Mouse (Mus musculus): ENCODE measurements around the gene Pde3a.

Gene Pde3a

GRCm38 (mm10) chr6:141331464-141331863, 82.4 kb downstream of the Pde3a start:
- DNase-seq: no peak

DNA sequence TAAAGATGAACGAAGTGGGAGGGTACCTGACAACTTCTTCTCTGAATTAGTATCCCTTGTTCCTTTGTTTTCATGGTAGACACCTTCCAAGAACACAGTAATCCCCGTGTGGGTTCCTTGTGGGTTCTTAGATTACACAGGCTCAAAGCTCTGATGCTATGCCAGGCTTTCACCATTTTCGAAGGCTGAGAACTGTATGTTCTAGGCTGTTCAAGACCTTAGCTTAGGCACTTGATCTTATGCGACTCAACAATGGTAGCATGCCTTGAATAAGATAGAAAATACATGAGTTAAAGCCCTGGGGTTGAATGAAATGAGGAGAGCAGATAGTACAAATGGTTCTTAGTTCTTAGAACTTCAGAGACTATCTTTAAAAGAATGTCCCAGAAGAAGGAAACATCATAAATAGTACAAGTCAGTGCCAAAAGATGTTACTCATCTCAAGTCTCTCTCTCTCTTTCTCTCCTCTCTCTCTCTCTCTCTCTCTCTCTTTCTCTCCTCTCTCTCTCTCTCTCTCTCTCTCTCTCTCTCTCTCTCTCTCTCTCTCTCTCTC, 83.6 kb downstream of the Pde3a start:
- no peak for DNase-seq

- DNase-seq: no peak
Observed at GRCm38 (mm10) chr6:141333245-141333644, 84.2 kb downstream of the Pde3a start.

- no peak for DNase-seq
Observed at GRCm38 (mm10) chr6:141335878-141336277, 86.8 kb downstream of the Pde3a start.

DNA sequence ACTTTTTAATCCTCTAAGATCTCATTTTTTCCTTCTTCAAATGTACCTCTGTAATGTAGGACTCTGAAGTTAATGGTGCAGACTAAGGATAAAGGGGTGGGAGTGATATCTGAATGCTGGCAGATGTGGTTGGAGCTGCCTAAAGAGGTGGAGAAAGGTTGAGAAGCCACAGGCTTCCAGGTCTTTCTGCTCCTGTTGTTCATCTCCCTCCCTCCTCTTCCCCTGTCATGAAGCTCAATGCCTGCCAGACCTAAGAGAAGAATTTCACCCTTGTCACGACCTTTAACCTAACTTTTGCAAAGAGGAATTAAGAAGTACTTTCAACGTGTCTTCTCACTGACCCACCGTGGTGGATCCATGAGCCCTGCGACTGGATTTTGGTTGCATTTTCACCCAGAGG, 87.4 kb downstream of the Pde3a start:
- no peak for DNase-seq

DNA sequence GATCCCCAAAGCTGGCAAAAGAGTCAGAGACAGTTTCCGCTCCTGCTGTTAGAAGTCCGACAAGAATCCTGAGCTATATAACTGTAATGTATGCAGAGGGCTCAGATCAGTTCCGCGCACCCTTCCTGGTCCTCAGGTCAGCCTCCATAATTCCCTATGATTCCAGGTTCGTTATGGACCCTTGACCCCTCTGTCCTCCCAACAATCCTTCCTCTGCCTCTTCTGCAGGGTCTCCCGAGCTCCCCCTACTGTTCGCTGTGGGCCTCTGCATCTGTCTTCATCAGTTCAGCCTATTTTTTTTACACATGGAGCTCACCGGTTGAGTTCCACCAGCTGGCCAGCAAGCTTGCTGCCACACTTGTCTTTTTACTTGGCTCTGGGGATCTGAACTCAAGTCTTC, 88.6 kb downstream of the Pde3a start:
- DNase-seq: no peak

DNA sequence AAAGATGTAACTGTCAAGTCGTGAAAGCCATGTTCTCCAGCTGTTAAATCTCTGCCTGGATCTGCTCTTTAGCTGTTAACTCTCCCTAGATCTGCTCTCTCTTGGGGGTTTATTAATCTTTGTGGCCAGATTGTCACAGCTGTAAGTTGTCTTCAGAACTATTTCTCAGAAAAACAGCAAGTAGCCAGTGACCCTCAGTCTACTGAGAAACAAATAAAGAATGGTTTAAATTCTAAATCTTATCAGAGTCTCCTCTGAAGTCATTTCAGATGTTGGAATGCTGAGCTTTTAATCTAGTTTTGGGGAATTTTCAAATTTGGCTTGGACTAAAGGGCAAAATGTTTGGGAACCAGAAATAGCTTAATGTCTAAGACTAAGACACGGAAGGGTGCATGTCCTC, 92.3 kb downstream of the Pde3a start:
- DNase-seq: no peak

DNA sequence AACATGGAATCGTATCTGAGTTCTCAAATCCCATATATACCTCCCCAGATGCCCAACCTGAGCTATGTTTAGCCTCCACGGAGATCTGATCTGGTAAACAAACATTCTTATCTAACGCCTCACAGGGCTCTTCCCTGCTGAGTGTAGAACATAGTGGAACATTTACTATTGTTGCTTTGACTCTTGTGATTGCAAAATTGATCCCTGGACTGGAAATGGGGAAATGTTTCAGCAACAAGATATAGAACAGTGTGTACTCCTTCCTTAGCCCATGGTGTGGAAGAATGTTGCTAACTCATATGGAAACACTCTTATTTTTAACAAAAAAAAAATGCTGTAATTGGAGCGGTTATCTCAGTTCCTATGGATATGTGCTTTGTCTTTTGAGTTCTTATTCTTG, 98.8 kb downstream of the Pde3a start:
- no peak for DNase-seq

DNA sequence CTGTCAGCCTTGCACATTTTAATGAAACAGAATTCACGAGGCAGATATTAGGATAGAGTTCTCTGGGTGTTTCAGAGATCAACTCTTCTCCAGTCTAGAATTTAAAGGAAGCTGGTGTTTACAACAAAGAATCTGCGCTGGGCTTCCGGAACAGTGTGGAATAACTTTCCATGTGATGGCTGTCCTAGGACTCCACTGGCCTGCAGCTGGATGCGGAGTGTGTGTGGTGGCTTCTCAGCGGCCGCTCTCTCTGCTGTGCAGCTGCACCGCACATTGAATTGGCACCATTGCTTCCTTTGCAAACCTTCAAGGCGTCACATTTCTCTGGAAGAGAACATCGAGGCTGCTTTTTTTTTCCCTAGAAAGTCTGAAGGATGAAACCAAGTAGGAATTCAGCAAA, 99.5 kb downstream of the Pde3a start:
- no peak for DNase-seq

GRCm38 (mm10) chr6:141350261-141350660, 101.2 kb downstream of the Pde3a start:
- DNase-seq: no peak

- DNase-seq: no peak
Observed at GRCm38 (mm10) chr6:141352277-141352676, 103.2 kb downstream of the Pde3a start.

DNA sequence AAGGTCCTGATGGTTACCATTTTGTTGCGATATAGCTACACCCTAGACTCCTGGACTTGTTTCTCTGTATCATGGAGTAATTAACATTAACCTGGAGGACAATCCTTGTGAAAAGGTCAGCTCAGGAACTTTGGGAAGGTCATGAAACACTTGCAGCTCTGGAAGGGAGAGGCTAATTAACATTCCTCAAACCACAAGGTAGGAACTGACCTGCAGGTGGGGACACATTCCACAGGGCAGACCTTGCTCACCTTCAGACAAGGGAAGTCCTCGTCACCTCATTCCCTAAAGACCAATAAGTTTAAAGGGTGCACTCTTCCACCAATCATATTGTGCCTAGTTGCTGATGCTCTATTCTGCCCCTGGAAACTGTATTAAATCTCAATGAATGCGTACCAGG, 114.6 kb downstream of the Pde3a start:
- DNase-seq: no peak

DNA sequence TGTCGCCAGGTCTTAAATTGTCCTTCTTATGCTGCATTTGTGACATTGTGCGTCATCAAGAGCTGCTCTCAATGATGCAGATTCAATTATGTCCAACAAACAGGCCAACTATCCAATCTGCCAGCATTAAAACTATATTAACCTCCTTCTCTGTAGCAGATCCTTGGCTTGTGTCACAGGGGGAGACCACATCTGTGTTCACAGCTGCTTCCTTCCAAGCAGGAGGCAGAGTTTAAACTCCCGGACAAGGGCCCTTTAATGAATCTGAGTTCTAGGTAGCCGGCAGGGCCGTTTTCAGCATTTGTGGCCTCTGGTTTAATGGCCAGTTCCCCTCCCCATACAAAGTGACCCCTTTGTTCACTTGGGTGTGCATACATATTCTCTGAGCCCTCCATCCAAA, 118.0 kb downstream of the Pde3a start:
- DNase-seq: no peak

- no peak for DNase-seq
Observed at GRCm38 (mm10) chr6:141372697-141373096, 123.6 kb downstream of the Pde3a start.

DNA sequence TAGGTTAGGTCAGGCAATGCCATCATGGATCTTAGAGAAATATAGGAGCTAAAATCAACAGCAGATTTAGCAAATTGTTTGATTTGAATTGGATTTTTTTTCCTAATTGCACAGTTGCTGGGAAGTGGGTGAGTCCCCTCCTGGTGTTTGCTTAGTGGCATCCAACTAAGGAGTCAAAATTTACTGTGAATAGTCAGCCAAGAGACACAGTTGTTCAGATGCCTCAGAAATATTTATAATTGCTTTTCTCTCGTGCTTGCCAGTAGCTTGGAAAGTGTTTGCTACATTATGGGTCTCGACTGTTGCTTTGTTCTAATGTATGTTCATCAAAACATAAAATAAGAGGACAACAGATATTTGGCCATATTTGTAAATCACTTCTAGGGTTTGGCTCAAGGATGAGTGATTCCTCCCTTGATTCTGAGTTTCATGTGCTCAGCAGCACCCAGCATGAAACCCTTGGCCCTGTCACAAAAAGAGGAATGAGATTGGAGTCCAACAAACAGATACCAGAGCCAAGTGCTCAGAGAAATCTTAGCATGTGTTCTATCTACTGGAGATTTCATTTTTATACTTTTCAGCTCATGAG, 125.5 kb downstream of the Pde3a start:
- DNase-seq: peak; percentile 21

DNA sequence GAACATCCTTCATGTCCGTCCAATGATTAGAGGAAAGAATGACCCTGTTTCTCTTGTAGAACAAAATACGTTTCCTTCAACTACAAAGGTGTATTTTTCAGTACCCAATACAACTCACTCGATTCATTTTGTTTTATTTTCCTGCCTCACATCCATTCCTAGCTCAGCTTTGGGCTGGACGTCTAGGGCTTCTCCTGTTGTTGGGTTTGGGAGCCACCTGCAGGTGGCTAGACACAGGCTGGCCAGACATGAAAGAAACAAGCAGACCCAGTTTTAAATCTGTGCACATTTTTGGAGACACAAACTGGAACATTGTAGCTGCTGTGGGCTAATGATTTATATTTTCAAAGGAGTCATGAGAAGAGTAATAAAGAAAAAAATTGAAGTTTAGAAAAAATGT, 126.1 kb downstream of the Pde3a start:
- no peak for DNase-seq

- no peak for DNase-seq
Observed at GRCm38 (mm10) chr6:141380927-141381326, 131.9 kb downstream of the Pde3a start.

DNA sequence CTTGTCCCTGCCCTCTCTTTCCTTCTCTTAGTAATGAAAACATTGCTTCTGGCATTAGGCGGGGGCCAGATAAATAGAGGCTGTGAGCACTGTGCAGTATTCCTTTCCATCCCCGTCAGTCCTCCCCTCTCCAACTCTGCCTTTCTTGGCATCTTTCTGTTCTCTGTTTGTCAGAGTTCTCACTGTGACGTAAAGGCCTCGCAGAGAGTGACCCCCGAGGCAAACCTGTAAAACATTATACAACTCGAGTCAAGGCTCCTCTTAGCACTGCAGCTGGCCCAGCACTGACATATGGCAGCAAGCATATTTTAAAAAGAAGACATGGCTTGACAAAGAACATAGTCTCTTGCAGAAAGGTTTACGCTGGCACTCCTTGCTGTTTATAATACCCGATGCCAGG, 132.4 kb downstream of the Pde3a start:
- no peak for DNase-seq

DNA sequence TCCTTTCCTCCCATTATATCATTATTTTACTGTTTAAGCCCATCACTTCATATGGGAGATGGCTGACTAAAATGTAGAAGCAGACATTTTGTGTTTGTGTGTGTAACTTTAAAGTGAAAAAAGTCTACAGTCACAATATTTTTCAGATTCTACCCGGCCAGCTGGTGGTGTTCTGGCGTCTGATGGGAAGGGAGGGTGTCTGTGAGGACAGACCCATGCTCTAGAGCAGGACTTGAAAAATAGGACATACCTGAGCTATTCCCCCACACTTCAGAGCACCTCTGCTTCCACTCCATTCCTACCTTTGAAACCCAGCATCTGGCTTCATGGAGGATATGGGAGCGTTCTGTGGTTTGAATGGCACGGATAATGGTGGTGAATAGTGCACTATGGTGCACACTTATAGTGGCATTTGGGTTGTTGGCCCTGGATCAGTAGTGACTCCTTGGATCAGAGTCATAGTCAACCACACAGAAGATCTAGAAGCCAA, 132.9 kb downstream of the Pde3a start:
- no peak for DNase-seq

DNA sequence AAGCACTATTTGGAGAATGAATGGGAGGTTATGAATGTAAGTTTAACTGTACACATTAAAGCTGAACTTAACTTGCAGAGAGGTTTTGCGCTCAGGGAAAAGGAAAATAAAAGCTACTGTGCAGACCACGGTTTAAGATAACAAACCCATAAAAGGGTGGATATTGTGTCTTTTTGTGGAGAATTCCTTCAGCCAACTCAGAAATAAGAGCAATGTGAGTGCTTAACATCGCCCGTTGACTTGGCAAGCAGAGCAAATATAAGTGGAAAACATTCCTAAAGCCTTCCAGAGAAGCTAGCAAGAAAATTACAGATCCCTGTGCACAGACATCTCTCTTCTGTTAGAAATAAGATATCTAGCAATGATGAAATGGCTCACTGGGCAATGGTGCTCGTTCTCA, 139.0 kb downstream of the Pde3a start:
- no peak for DNase-seq

GRCm38 (mm10) chr6:141395926-141396325, 146.9 kb downstream of the Pde3a start:
- DNase-seq: no peak

GRCm38 (mm10) chr6:141399411-141399810, 150.3 kb downstream of the Pde3a start:
- DNase-seq: no peak

GRCm38 (mm10) chr6:141403943-141404342, 154.9 kb downstream of the Pde3a start:
- DNase-seq: no peak

DNA sequence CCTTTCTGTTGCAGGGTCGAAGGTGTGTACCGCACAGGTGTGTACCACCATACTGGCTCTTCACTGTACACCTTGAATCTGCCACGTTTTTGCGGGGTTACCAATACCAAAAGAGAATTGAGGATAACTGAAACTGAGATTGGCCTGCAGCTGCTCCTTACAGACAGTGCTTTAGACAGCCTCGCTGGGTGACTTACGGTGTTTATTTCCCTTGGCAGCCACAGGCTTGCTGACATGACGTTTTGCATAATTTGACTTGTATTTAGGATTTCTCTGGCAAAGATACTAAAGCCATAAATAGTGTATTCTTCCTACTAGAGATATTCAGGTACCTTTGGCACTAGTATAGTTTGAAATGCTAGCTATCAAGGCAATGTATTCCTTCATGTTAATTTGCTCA, 155.6 kb downstream of the Pde3a start:
- no peak for DNase-seq

GRCm38 (mm10) chr6:141405496-141405895, 156.4 kb downstream of the Pde3a start:
- DNase-seq: no peak
